Mouse (Mus musculus) myocyte (in vitro differentiated cells): ENCODE results near the gene Copa.

Source experiments
- MAX ChIP-seq: IDR thresholded peaks from one replicate; pipeline ENCODE4 v1.6.1; 2011; ENCODE audit warnings: low read depth, mild to moderate bottlenecking, control low read depth
- MYOD1 ChIP-seq, 3 experiments: IDR thresholded peaks; one replicate each; pipeline ENCODE4 v1.6.1; 2011; ENCODE audit warnings: control low read depth in 2 of 3, low read depth in 2 of 3, mild to moderate bottlenecking in 2 of 3, moderate library complexity in 1 of 3; ENCODE audit not compliant: insufficient read length in 2 of 3, control insufficient read depth in 1 of 3
- POLR2A ChIP-seq: IDR thresholded peaks from one replicate; pipeline ENCODE4 v1.6.1; 2011; ENCODE audit warnings: low read depth, mild to moderate bottlenecking, control low read depth, moderate library complexity; ENCODE audit not compliant: insufficient read length
- TCF12 ChIP-seq: IDR thresholded peaks from one replicate; pipeline ENCODE4 v1.6.1; 2011; ENCODE audit warnings: mild to moderate bottlenecking, control low read depth; ENCODE audit not compliant: poor library complexity, insufficient read depth, severe bottlenecking

DNA sequence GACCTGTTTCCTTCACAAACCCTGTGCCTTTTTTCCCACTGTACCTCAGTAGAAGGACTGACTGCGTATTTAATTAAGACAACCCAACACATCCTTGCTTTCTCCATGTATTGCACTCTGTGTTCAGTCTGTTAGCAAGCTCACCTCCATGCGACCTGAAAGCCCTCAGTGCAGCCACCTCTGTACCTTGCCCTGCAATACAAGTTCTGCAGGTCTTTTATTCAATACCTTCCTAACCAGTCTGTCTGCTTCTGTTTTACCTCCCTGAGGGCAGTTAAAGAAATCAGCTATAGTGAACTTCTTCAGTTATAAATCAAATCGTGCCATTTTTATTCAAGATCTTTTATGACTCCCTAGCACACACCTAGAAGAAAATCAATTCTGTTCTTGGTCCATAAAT, 59.2 kb downstream of the Copa start:
- TF ChIP-seq POLR2A (no peak), MAX (no peak), TCF12 (no peak), MYOD1 (IDR thresholded peaks at IDR 0.05; ENCODE audit: control insufficient read depth in 1 of 3, insufficient read length in 2 of 3, low read depth in 2 of 3) (no peak)
